Mouse (Mus musculus): ENCODE data around the gene Cenpa.

The Cenpa gene

GRCm38 (mm10) chr5:30666391-30667195, at the start of gene Cenpa:
Gene Cenpa (plus strand): TSS chr5:30666777.
- DNase-seq, result peak; percentile 92 to 97

DNA sequence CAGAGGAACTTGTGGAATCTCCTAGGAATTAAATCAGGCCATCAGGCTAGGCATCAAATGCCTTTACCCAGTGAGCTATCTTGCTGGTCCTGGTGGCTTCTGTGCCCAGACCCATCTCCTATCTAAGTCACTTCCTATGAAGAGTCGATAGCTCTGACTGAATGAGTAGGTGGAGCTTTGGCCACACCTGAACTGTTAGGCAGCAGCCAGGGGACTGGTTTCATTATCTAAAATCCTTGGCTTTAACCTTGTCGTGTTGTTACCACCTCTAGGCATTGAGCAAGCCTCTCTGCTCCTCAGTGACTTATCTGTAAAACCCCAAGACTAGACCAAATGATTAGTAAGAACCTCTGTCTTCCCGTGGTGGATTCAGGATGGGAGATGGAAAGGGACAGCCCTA, 49.2 kb upstream of the Cenpa start:
- no peak for DNase-seq

DNA sequence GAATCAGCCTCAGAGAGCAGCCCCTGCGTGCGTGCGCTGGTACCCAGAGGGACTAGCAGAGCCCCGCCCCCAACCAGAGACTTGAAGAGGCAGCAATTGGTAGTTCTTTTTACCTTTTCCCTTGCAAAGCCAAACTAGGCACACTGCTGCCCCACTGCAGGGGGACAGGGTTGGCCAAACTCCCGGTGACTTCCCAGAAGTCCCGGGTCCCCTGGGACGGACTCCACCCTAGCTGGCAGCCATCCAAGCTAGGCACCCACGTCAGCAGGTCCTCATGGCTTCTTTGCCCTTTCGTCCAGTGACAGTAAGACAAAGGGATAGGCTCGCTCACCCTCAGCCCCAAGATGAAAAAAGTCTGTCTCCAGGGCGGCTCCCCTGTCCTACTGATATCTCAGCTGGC, 48.7 kb upstream of the Cenpa start:
- DNase-seq, result peak; percentile 48 to 68

GRCm38 (mm10) chr5:30618376-30619003, 48.1 kb upstream of the Cenpa start:
- no peak for DNase-seq

DNA sequence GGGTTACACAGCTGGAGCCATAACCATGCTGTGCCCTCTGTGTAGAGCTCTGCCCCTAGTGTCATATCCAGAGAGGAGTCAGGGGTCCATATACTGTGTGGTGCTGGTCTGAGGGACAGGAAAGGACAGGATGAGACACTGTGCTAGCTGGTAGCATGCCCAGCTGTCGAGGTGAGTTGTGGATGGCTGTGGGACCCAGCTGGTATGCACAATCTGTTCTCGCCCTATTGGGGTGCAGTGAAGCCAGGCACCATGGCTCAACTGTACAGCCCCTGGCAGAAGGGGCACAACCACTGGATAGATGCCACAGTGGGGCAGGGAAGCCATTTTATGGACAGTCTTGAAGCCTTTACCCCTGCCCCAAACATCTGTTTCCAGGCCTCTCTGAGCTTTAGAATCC, 47.4 kb upstream of the Cenpa start:
- no peak for DNase-seq

DNA sequence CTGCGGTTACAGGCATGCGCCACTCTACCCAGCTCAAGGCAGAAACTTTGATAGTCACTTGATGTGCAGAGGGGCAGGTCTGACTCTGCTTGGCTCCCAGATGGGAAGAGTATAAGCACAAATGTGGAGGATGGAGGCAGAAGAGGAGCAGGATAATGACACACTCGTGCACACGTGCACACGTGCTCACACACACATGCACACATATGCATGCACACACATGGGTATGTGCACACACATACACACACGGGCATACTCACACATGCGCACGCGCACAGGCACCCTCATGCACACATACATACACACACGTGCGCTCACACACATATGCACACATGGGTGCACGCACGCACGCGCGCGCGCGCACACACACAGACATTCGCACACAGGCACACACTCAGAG, 46.0 kb upstream of the Cenpa start:
- DNase-seq, result no peak

GRCm38 (mm10) chr5:30621211-30621790, 45.3 kb upstream of the Cenpa start:
- DNase-seq, result no peak

DNA sequence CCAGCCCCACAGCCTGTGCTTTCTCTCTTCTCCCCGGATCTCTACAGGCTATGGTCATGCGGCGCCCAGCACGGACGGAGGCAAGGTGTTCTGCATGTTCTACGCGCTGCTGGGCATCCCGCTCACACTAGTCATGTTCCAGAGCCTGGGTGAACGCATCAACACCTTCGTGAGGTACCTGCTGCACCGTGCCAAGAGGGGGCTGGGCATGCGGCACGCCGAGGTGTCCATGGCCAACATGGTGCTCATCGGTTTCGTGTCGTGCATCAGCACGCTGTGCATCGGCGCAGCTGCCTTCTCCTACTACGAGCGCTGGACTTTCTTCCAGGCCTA, 44.8 kb upstream of the Cenpa start:
- DNase-seq, result no peak

DNA sequence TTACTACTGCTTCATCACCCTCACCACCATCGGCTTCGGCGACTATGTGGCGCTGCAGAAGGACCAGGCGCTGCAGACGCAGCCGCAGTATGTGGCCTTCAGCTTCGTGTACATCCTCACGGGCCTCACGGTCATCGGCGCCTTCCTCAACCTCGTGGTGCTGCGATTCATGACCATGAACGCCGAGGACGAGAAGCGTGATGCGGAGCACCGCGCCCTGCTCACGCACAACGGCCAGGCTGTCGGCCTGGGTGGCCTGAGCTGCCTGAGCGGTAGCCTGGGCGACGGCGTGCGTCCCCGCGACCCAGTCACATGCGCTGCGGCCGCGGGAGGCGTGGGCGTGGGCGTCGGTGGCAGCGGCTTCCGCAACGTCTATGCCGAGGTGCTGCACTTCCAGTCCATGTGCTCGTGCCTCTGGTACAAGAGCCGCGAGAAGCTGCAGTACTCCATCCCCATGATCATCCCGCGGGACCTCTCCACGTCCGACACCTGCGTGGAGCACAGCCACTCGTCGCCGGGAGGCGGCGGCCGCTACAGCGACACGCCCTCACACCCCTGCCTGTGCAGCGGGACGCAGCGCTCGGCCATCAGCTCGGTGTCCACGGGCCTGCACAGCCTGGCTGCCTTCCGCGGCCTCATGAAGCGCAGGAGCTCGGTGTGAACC, 44.3 kb upstream of the Cenpa start:
- peak; percentile 50 to 52 for DNase-seq

- DNase-seq, result no peak
Measured at GRCm38 (mm10) chr5:30622841-30623185, 43.8 kb upstream of the Cenpa start.

- no peak for DNase-seq
Measured at GRCm38 (mm10) chr5:30623380-30623779, 43.2 kb upstream of the Cenpa start.

GRCm38 (mm10) chr5:30624311-30624710, 42.3 kb upstream of the Cenpa start:
- no peak for DNase-seq

DNA sequence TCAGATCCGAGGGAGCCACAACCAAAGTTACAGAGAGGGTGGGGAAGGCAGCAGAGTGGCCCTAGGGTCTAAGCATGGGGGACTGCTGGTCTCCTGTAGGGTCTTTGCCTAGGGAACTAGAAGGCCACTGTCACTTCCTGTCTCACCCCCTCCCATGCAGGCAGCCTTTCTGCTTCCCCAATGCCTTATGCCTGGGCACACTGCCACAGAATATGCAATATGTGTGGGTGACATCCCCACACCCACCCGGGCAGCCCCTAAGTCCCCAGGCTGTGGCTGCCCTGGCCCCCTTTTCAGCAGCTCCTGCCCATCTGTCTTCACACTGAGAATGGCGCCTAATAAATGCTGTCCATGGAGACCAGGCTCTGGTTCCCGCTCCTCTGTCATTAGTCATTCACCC, 41.7 kb upstream of the Cenpa start:
- DNase-seq, result peak in 1 of 2 experiments; percentile 13

DNA sequence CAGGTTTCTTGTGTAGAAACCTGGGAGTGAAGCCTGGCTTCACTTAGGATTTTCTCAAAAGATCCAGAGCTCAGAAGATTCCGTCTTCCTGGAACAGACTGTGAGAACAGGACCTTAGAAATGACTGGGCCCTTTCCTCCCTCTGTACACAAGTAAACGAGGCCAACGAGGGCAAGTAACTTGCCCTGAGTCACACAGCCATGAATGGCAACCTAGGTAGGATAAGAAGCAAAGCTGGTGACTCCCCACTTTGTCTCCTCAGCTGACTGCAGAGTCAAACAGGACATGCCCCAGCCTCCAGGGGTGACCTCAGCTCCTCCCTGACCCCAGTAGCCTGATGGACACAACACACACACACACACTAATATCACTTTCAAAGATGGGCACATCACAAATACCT, 41.2 kb upstream of the Cenpa start:
- DNase-seq, result no peak

- no peak for DNase-seq
Measured at GRCm38 (mm10) chr5:30626331-30627105, 40.1 kb upstream of the Cenpa start.

DNA sequence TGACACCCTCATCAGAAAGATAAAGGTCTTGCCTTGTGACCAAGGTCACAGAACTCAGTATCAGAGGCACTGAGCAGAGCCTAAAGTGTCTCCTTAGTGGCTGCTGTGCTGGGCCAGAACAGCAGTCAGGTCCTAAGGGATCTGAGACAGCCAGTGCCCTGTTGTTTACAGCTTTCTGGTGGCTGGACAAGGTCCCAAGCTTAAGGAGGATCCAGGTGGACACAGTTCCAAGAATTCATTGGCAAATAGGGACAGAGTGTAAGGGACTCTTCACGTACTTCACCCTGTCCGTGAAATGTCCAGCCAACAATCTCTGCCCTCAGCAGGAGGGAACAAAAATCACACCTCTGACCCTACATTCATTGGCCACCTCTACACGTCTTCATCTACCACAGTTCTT, 38.1 kb upstream of the Cenpa start:
- DNase-seq, result no peak

DNA sequence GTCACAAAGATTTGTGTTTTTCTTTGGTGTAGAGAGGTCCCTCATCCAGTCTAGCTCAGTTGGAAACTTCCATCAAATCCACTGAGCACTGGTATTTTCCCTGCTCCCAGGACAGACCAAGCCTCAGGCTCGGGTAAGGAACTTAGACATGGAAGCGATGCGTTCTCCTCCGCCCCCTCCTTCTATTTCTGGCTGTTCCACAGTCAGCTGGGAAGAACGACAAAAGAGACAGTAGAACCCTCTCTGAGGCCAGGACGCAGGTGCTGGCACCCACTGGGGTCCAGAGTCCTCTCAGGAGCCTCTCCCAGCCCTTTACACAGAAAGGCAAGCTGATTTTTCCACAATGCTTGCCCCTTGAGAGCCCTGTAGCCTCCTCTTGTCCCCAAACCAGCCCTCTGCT, 36.2 kb upstream of the Cenpa start:
- DNase-seq, result no peak

DNA sequence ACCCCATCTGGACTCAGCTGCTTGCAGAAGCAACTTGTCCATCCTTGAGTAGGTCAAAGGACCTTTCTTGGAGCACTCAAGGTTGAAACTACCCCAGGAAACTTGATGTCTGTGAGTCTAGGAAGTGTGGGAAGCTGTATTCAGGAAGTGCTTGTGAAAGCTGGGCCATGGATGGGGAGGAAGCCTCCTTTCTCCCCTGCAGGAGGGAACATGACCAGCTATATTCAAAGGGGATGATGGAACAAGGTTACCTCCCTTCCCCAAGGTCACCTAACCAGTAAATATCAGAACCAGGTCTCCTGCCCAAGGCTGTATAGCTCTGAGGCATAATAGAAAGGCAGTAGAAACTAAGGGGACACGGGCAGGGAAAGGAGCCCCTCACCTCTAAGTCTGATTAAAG, 34.4 kb upstream of the Cenpa start:
- DNase-seq, result no peak

GRCm38 (mm10) chr5:30636994-30637393, 29.6 kb upstream of the Cenpa start:
- DNase-seq, result no peak

GRCm38 (mm10) chr5:30638041-30638440, 28.5 kb upstream of the Cenpa start:
- DNase-seq, result peak; percentile 79 to 82

- DNase-seq, result peak in 1 of 2 experiments; percentile 21
Measured at GRCm38 (mm10) chr5:30643477-30644179, 22.9 kb upstream of the Cenpa start.

DNA sequence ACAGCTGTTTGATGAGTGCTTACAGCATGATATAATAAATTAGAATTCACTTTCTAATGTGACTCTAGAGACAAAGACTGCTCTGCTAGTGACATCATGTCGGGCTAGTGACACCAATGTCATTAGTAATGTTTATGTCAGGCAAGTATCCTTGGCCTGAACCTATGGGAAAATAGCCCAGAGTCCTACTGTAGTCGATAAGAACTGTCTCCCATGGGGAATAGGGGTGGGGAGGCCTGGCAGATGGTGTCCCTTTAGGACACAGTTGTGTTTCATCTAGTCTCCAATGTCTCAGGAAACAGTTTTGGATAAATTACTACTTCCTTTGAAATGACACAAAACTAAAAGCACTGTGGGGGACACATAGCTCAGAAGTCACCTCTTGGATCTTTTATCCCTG, 20.5 kb upstream of the Cenpa start:
- DNase-seq, result no peak
